Mouse (Mus musculus): ENCODE measurements around the gene Utrn. TPM values are rescaled to one million over a fixed set of nuclear protein-coding genes. Genes with fewer than 3 reads are reported as not detected.

Utrn gene
- polyA plus RNA-seq, 1 experiment from 2014 or later: 23.0 TPM

GRCm38 (mm10) chr10:12817409-12817808, 51.8 kb downstream of the Utrn start:
- Histone ChIP-seq H3K4me3 (ENCODE audit: low read depth, low read length) (no peak overlapping the region), H3K36me3 (ENCODE audit: control insufficient read depth, insufficient read depth, low read length) (no peaks in the 10 kb centered on the region), H3K9ac (ENCODE audit: low read depth, low read length) (no peak overlapping the region), H3K4me2 (no peak overlapping the region), H3K9me3 (ENCODE audit: control insufficient read depth, low read length) (no peaks in the 10 kb centered on the region), H3K27me3 (replicated peaks; ENCODE audit: control insufficient read depth, insufficient read depth, low read length) (no peaks in the 10 kb centered on the region), H3K4me1 (replicated peaks; ENCODE audit: control insufficient read depth, insufficient read depth, low read length) (peaks cover 31% of the 10 kb centered on the region), H3K27ac (ENCODE audit: low read depth, low read length) (no peak overlapping the region)
- 89% methylated on average over 6 of the region's 6 CpGs for WGBS
- DNase-seq (ENCODE audit: low spot score) (no peak), ATAC-seq (replicated peaks; ENCODE audit: low FRiP score) (no peak)

DNA sequence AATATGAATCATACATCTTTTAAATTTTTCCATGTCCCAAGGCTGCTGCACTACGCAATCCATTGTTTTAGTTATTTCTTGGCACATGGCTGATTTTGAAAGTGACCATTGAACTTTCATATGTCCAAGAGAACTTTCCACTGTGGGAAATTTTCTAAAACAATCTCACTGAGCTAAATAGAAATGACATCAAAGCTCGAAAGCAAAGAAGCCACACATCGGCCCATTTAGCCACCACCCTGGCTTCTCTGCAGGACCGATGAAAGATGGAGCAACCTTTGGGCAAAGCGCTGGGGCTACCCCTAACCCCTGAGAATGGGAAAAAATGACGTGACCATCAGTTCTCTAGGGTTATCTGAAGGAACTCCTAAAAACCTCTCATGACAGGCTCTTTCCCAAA, 52.6 kb downstream of the Utrn start:
- 89% methylated on average over 6 of the region's 6 CpGs for WGBS
- Histone ChIP-seq H3K4me1 (replicated peaks; ENCODE audit: control insufficient read depth, insufficient read depth, low read length) (peaks cover 38% of the 10 kb centered on the region), H3K27me3 (replicated peaks; ENCODE audit: control insufficient read depth, insufficient read depth, low read length) (no peaks in the 10 kb centered on the region), H3K4me3 (ENCODE audit: low read depth, low read length) (no peak overlapping the region), H3K27ac (ENCODE audit: low read depth, low read length) (no peak overlapping the region), H3K9me3 (ENCODE audit: control insufficient read depth, low read length) (no peaks in the 10 kb centered on the region), H3K9ac (ENCODE audit: low read depth, low read length) (no peak overlapping the region), H3K4me2 (no peak overlapping the region), H3K36me3 (ENCODE audit: control insufficient read depth, insufficient read depth, low read length) (no peaks in the 10 kb centered on the region)
- ATAC-seq (replicated peaks; ENCODE audit: low FRiP score) (no peak), DNase-seq (ENCODE audit: low spot score) (no peak)

- Histone ChIP-seq H3K27ac (ENCODE audit: low read depth, low read length) (peak overlapping the region; percentile 38; the same call in 1 of the 2 replicates), H3K4me2 (peak overlapping the region; percentile 58), H3K36me3 (ENCODE audit: control insufficient read depth, insufficient read depth, low read length) (no peaks in the 10 kb centered on the region), H3K9me3 (ENCODE audit: control insufficient read depth, low read length) (no peaks in the 10 kb centered on the region), H3K4me1 (replicated peaks; ENCODE audit: control insufficient read depth, insufficient read depth, low read length) (peaks cover 41% of the 10 kb centered on the region), H3K4me3 (ENCODE audit: low read depth, low read length) (no peak overlapping the region), H3K27me3 (replicated peaks; ENCODE audit: control insufficient read depth, insufficient read depth, low read length) (no peaks in the 10 kb centered on the region), H3K9ac (ENCODE audit: low read depth, low read length) (no peak overlapping the region)
- DNase-seq (ENCODE audit: low spot score): no peak
- ATAC-seq (replicated peaks; ENCODE audit: low FRiP score): peak; percentile 84
- 38% methylated on average over 7 of the region's 7 CpGs for WGBS
Measured at GRCm38 (mm10) chr10:12814411-12814810, 54.8 kb downstream of the Utrn start.

GRCm38 (mm10) chr10:12813881-12814280, 55.3 kb downstream of the Utrn start:
- no peak for DNase-seq (ENCODE audit: low spot score)
- no peaks in the 10 kb centered on the region for H3K27me3 ChIP-seq (replicated peaks; ENCODE audit: control insufficient read depth, insufficient read depth, low read length)
- 62% methylated on average over 4 of the region's 4 CpGs for WGBS
- ATAC-seq (replicated peaks; ENCODE audit: low FRiP score): no peak
- peak overlapping the region; percentile 71 for H3K27ac ChIP-seq (ENCODE audit: low read depth, low read length)
- H3K9ac ChIP-seq (ENCODE audit: low read depth, low read length): no peak overlapping the region
- no peaks in the 10 kb centered on the region for H3K9me3 ChIP-seq (ENCODE audit: control insufficient read depth, low read length)
- peaks cover 41% of the 10 kb centered on the region for H3K4me1 ChIP-seq (replicated peaks; ENCODE audit: control insufficient read depth, insufficient read depth, low read length)
- no peak overlapping the region for H3K4me3 ChIP-seq (ENCODE audit: low read depth, low read length)
- H3K4me2 ChIP-seq: peak overlapping the region; percentile 58
- no peaks in the 10 kb centered on the region for H3K36me3 ChIP-seq (ENCODE audit: control insufficient read depth, insufficient read depth, low read length)

DNA sequence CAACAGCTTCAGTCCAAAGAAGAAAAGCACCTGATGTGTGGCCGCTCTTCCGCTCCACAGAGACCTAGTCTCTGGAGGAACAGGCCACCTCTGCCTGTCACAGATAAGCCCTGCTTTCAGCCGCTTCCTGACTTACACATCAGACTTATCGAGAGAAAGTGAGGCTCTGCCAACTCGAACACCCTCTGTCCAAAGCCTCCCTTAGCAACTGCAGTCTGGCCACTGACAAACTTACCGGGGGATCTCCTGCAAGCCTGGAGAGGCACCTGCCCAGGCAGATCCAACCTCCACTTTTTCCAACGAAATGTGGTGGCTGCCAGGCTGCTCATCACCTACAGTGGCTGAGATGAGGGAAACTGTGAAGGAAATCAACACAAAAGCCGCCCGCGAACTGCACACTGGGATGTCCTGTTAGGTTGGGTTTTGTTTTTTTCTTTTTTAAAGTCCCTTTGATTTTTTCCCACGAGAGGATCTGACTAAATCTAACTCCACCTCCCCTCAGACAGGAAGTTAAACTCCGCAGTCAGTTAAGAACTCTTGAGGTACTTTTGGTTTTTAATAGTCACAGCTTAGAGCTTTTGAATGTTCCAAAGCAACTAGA, 55.9 kb downstream of the Utrn start:
- Histone ChIP-seq H3K9ac (ENCODE audit: low read depth, low read length) (peak overlapping the region; percentile 35; the same call in 1 of the 2 replicates), H3K4me1 (replicated peaks; ENCODE audit: control insufficient read depth, insufficient read depth, low read length) (peaks cover 37% of the 10 kb centered on the region), H3K36me3 (ENCODE audit: control insufficient read depth, insufficient read depth, low read length) (no peaks in the 10 kb centered on the region), H3K27ac (ENCODE audit: low read depth, low read length) (peak overlapping the region; percentile 71), H3K4me2 (peak overlapping the region; percentile 58), H3K4me3 (ENCODE audit: low read depth, low read length) (peak overlapping the region; percentile 8; the same call in 1 of the 2 replicates), H3K9me3 (ENCODE audit: control insufficient read depth, low read length) (no peaks in the 10 kb centered on the region), H3K27me3 (replicated peaks; ENCODE audit: control insufficient read depth, insufficient read depth, low read length) (no peaks in the 10 kb centered on the region)
- DNase-seq (ENCODE audit: low spot score) (peak; percentile 57), ATAC-seq (replicated peaks; ENCODE audit: low FRiP score) (peak; percentile 90)
- WGBS: 29% methylated on average over 12 of the region's 12 CpGs

GRCm38 (mm10) chr10:12812680-12813079, 56.5 kb downstream of the Utrn start:
- Histone ChIP-seq H3K36me3 (ENCODE audit: control insufficient read depth, insufficient read depth, low read length) (no peaks in the 10 kb centered on the region), H3K4me1 (replicated peaks; ENCODE audit: control insufficient read depth, insufficient read depth, low read length) (peaks cover 35% of the 10 kb centered on the region), H3K9ac (ENCODE audit: low read depth, low read length) (peak overlapping the region; percentile 32; the same call in 1 of the 2 replicates), H3K9me3 (ENCODE audit: control insufficient read depth, low read length) (no peaks in the 10 kb centered on the region), H3K4me2 (peak overlapping the region; percentile 58), H3K27me3 (replicated peaks; ENCODE audit: control insufficient read depth, insufficient read depth, low read length) (no peaks in the 10 kb centered on the region), H3K4me3 (ENCODE audit: low read depth, low read length) (peak overlapping the region; percentile 8; the same call in 1 of the 2 replicates), H3K27ac (ENCODE audit: low read depth, low read length) (peak overlapping the region; percentile 71)
- WGBS: 29% methylated on average over 5 of the region's 5 CpGs
- ATAC-seq (replicated peaks; ENCODE audit: low FRiP score) (peak; percentile 39), DNase-seq (ENCODE audit: low spot score) (no peak)

GRCm38 (mm10) chr10:12810816-12811215, 58.3 kb downstream of the Utrn start:
- Histone ChIP-seq H3K27ac (ENCODE audit: low read depth, low read length) (no peak overlapping the region), H3K27me3 (replicated peaks; ENCODE audit: control insufficient read depth, insufficient read depth, low read length) (no peaks in the 10 kb centered on the region), H3K9me3 (ENCODE audit: control insufficient read depth, low read length) (no peaks in the 10 kb centered on the region), H3K4me3 (ENCODE audit: low read depth, low read length) (no peak overlapping the region), H3K9ac (ENCODE audit: low read depth, low read length) (no peak overlapping the region), H3K4me2 (no peak overlapping the region), H3K36me3 (ENCODE audit: control insufficient read depth, insufficient read depth, low read length) (no peaks in the 10 kb centered on the region), H3K4me1 (replicated peaks; ENCODE audit: control insufficient read depth, insufficient read depth, low read length) (peaks cover 35% of the 10 kb centered on the region)
- WGBS: 61% methylated on average over 2 of the region's 2 CpGs
- ATAC-seq (replicated peaks; ENCODE audit: low FRiP score): no peak
- no peak for DNase-seq (ENCODE audit: low spot score)

GRCm38 (mm10) chr10:12809702-12810101, 59.5 kb downstream of the Utrn start:
- no peak overlapping the region for H3K27ac ChIP-seq (ENCODE audit: low read depth, low read length)
- no peak overlapping the region for H3K4me2 ChIP-seq
- ATAC-seq (replicated peaks; ENCODE audit: low FRiP score) (no peak), DNase-seq (ENCODE audit: low spot score) (no peak)
- H3K4me1 ChIP-seq (replicated peaks; ENCODE audit: control insufficient read depth, insufficient read depth, low read length): peaks cover 30% of the 10 kb centered on the region
- no peak overlapping the region for H3K9ac ChIP-seq (ENCODE audit: low read depth, low read length)
- no peaks in the 10 kb centered on the region for H3K9me3 ChIP-seq (ENCODE audit: control insufficient read depth, low read length)
- no peaks in the 10 kb centered on the region for H3K36me3 ChIP-seq (ENCODE audit: control insufficient read depth, insufficient read depth, low read length)
- H3K27me3 ChIP-seq (replicated peaks; ENCODE audit: control insufficient read depth, insufficient read depth, low read length): no peaks in the 10 kb centered on the region
- WGBS: 50% methylated on average over 3 of the region's 3 CpGs
- no peak overlapping the region for H3K4me3 ChIP-seq (ENCODE audit: low read depth, low read length)

- Histone ChIP-seq H3K4me3 (ENCODE audit: low read depth, low read length) (no peak overlapping the region), H3K9ac (ENCODE audit: low read depth, low read length) (no peak overlapping the region), H3K27me3 (replicated peaks; ENCODE audit: control insufficient read depth, insufficient read depth, low read length) (no peaks in the 10 kb centered on the region), H3K36me3 (ENCODE audit: control insufficient read depth, insufficient read depth, low read length) (no peaks in the 10 kb centered on the region), H3K4me2 (no peak overlapping the region), H3K9me3 (ENCODE audit: control insufficient read depth, low read length) (no peaks in the 10 kb centered on the region), H3K4me1 (replicated peaks; ENCODE audit: control insufficient read depth, insufficient read depth, low read length) (peaks cover 19% of the 10 kb centered on the region), H3K27ac (ENCODE audit: low read depth, low read length) (no peak overlapping the region)
- 83% methylated on average over 4 of the region's 4 CpGs for WGBS
- ATAC-seq (replicated peaks; ENCODE audit: low FRiP score) (no peak), DNase-seq (ENCODE audit: low spot score) (no peak)
Measured at GRCm38 (mm10) chr10:12808467-12808866, 60.7 kb downstream of the Utrn start.

Measured in liver, embryonic 11.5 days (tissue).